Mouse (Mus musculus): Measurements from ENCODE around the gene Pnmal2. TPM values are rescaled to one million over a fixed set of nuclear protein-coding genes. Genes with fewer than 3 reads are reported as not detected.

The Pnmal2 gene
- polyA plus RNA-seq, 1 experiment from 2014 or later = 186 TPM

DNA sequence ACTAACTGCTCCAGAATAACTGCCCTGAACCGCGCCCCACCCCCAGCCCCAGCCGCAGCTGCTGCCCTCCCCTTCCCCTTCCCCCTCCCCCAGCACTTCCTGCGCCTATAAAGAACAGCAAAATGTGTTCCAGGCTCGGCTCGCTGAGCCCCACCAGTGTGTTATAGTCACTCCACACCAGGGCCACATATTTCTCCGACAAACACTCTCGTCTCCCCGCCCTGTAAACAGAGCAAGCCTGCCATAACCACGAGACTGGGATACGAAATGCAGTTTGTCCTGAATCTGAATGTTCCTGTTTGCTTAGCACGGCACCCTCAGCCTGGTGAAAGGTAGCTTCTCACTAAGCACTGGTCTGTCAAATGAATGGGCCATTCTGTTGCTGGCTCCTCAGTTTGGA is 35.9 kb downstream of the Pnmal2 start:
- H3K36me3 ChIP-seq (ENCODE audit: control insufficient read depth, insufficient read depth, low read length) = no peaks in the 10 kb centered on the region
- no peaks in the 10 kb centered on the region for H3K27me3 ChIP-seq (ENCODE audit: control insufficient read depth, insufficient read depth, low read depth, low read length)
- WGBS = 13% methylated on average over 12 of the region's 12 CpGs
- ATAC-seq = no peak
- peaks cover 30% of the 10 kb centered on the region for H3K4me1 ChIP-seq (ENCODE audit: control insufficient read depth, insufficient read depth, low read length)
- H3K9me3 ChIP-seq (replicated peaks; ENCODE audit: control insufficient read depth, low read length, poor library complexity, severe bottlenecking) = no peaks in the 10 kb centered on the region
- H3K27ac ChIP-seq (ENCODE audit: low read length) = peak overlapping the region; percentile 62
- no peak overlapping the region for H3K9ac ChIP-seq (ENCODE audit: low read depth, low read length)
- peak overlapping the region; percentile 41 for H3K4me2 ChIP-seq (ENCODE audit: low read length)
- no peak overlapping the region for H3K4me3 ChIP-seq (ENCODE audit: low read depth, low read length)

DNA sequence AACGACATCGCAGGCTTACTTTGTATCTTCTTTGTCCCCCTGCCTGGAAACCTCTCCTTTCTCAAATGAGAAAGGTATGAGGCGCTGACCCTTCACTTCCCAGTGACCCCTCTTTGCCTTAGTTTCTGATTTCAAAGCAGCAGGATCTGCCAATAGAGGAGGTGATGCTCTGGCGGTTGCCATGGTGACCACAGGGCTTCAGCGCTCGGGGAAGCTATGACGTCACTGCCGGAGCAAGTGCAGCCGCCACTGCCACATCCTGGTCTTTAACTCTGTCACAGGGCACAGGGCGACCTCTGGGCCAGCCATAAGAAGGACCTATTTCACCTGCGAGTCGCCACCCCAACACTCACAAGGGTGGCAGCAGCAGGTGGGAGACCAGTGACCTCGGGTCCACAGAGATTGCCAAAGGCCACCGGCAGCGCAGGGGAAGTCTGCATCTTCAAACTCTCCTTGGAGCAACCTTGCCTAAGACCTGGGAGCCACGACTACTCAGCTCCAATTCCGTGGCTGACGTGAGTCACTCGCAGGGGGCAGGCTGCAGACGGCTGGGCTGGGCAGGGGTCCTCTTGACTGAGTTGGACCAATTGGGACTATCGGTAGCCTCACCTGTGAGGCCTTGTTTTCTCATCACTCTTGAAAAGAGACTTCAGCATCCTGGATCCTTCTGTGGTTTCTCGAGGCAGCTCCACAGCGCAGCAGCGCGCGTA is 38.5 kb downstream of the Pnmal2 start, which contains the start of gene Gm42372:
TSS of gene Gm42372 (plus strand) at position 228 of the 710 bp plus-strand sequence.
- H3K36me3 ChIP-seq (ENCODE audit: control insufficient read depth, insufficient read depth, low read length) = no peaks in the 10 kb centered on the region

DNA sequence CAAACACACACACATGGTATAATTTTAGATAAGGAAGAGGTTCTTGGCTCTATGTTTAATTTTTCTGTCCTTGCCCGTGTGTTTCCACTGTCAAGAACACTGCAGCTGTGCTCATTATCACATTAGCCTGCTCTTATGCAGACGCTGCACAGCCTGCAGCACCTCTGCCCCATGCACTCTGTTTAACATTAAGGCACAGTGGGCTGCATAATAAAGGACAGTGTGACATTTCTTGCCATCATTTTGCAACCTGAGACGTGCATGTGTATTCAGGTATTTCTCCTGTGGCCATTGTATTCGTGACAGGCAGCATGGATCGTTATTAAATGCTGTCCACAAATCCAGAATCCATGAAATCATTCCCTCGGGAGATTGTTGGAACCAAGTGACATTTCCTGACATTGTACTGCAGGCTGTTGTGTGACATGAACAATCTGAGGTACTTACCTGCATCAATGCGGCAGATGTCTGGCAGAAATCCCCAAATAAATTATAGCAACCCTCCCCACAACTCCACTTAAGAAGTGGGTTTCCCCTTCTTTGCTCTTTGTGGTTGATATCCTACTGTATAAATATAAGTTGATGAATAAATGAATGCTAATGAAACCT is 43.2 kb downstream of the Pnmal2 start:
- ATAC-seq = peak; percentile 47; the same call in 1 of the 2 replicates
- 21% methylated on average over 7 of the region's 7 CpGs for WGBS
- H3K4me2 ChIP-seq (ENCODE audit: low read length) = peak overlapping the region; percentile 33
- H3K27ac ChIP-seq (ENCODE audit: low read length) = peak overlapping the region; percentile 80
- no peaks in the 10 kb centered on the region for H3K9me3 ChIP-seq (replicated peaks; ENCODE audit: control insufficient read depth, low read length, poor library complexity, severe bottlenecking)
- H3K36me3 ChIP-seq (ENCODE audit: control insufficient read depth, insufficient read depth, low read length) = no peaks in the 10 kb centered on the region
- H3K9ac ChIP-seq (ENCODE audit: low read depth, low read length) = peak overlapping the region; percentile 45
- no peak overlapping the region for H3K4me3 ChIP-seq (ENCODE audit: low read depth, low read length)
- no peaks in the 10 kb centered on the region for H3K27me3 ChIP-seq (ENCODE audit: control insufficient read depth, insufficient read depth, low read depth, low read length)
- peaks cover 57% of the 10 kb centered on the region for H3K4me1 ChIP-seq (ENCODE audit: control insufficient read depth, insufficient read depth, low read length)

More for the DNA sequence above, 38.5 kb downstream of the Pnmal2 start, which contains the start of gene Gm42372:
- 19% methylated on average over 26 of the region's 26 CpGs for WGBS
- H3K4me3 ChIP-seq (ENCODE audit: low read depth, low read length) = peak within 1 kb of the TSS; percentile 49
- H3K4me1 ChIP-seq (ENCODE audit: control insufficient read depth, insufficient read depth, low read length) = peaks cover 48% of the 10 kb centered on the region
- H3K4me2 ChIP-seq (ENCODE audit: low read length) = peak within 1 kb of the TSS; percentile 82
- no peaks in the 10 kb centered on the region for H3K9me3 ChIP-seq (replicated peaks; ENCODE audit: control insufficient read depth, low read length, poor library complexity, severe bottlenecking)
- ATAC-seq = peak; percentile 79
- peak within 1 kb of the TSS; percentile 69 for H3K9ac ChIP-seq (ENCODE audit: low read depth, low read length)
- peak within 1 kb of the TSS; percentile 79 for H3K27ac ChIP-seq (ENCODE audit: low read length)
- no peaks in the 10 kb centered on the region for H3K27me3 ChIP-seq (ENCODE audit: control insufficient read depth, insufficient read depth, low read depth, low read length)

DNA sequence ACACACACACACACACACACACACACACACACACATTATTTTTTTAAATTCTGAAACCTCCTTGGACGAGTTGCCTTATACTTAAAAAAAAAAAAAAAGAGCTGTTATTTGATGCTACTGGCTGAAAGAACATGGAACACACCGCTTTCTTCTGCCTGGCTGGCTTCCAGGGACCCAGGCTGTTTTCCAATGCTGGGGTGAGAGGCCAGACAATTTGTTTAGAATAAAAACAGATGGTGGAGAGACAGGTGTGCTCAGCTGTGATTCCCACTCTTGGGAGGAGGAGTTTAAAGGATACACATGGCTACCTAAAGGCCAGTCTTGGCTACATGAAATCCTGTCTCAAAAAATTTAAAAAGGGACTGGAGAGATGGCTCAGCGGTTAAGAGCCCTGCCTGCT is 43.9 kb downstream of the Pnmal2 start:
- Histone ChIP-seq H3K36me3 (ENCODE audit: control insufficient read depth, insufficient read depth, low read length) (no peaks in the 10 kb centered on the region), H3K4me1 (ENCODE audit: control insufficient read depth, insufficient read depth, low read length) (peaks cover 51% of the 10 kb centered on the region), H3K4me2 (ENCODE audit: low read length) (no peak overlapping the region), H3K27me3 (ENCODE audit: control insufficient read depth, insufficient read depth, low read depth, low read length) (no peaks in the 10 kb centered on the region), H3K27ac (ENCODE audit: low read length) (peak overlapping the region; percentile 80), H3K4me3 (ENCODE audit: low read depth, low read length) (no peak overlapping the region), H3K9ac (ENCODE audit: low read depth, low read length) (no peak overlapping the region), H3K9me3 (replicated peaks; ENCODE audit: control insufficient read depth, low read length, poor library complexity, severe bottlenecking) (no peaks in the 10 kb centered on the region)
- ATAC-seq = no peak
- 27% methylated on average over 3 of the region's 3 CpGs for WGBS

DNA sequence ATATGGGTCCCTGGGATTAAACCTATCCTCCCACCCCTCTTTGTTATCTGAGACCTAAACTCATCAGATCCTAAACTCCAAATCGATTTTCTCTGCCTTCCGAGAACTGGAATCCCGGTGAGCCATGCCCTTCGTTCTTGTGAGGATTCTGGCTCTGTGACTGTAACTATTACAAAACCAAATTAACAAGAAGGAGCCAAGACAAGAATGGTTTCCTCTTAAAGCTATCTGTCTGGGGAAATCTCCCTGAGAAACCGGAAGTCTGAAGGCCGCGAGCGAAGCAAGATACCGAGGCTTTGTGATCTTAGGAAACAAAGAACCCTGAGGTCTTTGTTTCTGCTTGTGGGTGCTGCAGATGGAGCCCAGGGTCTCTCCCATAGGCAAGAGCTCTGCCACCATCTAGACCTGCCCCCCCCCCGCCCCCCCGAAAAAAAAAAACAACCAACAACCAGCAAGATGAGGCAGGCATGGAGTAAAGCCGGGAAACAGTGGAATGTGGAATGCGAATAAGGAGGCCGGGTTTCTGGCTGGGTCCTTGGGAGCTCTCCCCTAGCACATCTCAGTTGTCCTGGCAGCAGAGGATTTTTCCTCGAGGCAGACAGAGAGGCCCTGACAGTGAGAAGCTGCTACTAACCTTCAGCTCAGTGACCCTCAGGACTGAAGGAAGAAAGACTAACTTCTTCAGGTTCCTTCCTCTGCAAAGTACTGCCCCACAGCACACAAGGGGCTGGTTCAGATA is 45.7 kb downstream of the Pnmal2 start:
- Histone ChIP-seq H3K9ac (ENCODE audit: low read depth, low read length) (no peak overlapping the region), H3K4me2 (ENCODE audit: low read length) (no peak overlapping the region), H3K27ac (ENCODE audit: low read length) (peak overlapping the region; percentile 63), H3K36me3 (ENCODE audit: control insufficient read depth, insufficient read depth, low read length) (no peaks in the 10 kb centered on the region), H3K9me3 (replicated peaks; ENCODE audit: control insufficient read depth, low read length, poor library complexity, severe bottlenecking) (no peaks in the 10 kb centered on the region), H3K4me1 (ENCODE audit: control insufficient read depth, insufficient read depth, low read length) (peaks cover 42% of the 10 kb centered on the region), H3K4me3 (ENCODE audit: low read depth, low read length) (no peak overlapping the region), H3K27me3 (ENCODE audit: control insufficient read depth, insufficient read depth, low read depth, low read length) (no peaks in the 10 kb centered on the region)
- WGBS = 20% methylated on average over 15 of the region's 15 CpGs
- no peak for ATAC-seq

DNA sequence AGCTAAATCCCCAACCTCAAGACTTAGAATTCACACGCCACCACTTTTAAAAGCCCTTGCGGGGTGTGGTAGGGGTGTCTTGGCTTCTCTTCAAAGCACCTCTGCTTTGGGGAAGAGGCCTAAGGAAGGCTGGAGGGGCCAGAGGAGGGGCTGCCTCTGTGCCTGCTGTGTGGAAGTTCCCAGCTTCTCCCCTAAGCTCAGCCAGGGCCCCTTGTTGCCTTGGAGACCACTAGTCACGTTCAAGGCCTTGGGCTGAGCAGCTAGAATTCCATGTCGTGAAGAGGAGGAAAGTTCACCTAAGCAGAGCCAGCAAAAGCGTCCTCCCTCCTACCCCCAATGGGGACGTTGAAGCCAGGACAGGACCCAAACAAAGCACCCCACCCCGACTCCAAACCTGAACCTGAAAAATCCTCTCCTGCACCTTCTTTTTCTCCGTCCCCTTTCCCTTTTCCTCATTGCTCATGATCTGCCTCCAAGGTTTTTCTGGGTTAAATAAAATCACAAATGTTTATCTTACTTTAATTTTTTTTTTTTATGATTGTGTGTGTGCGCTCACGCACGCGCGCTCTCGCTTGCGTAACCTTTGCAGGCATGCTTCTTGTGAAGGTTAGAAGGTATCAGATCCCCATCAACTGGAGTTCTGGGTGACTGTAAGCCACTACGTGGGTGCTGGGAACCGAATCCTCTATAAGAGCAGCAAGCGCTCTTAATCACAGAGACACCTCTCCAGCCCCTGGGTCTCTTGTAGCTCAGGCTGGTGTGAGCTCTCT is 47.4 kb downstream of the Pnmal2 start:
- WGBS = 51% methylated on average over 18 of the region's 18 CpGs
- Histone ChIP-seq H3K9me3 (replicated peaks; ENCODE audit: control insufficient read depth, low read length, poor library complexity, severe bottlenecking) (no peaks in the 10 kb centered on the region), H3K27me3 (ENCODE audit: control insufficient read depth, insufficient read depth, low read depth, low read length) (no peaks in the 10 kb centered on the region), H3K4me2 (ENCODE audit: low read length) (peak overlapping the region; percentile 29; the same call in 1 of the 2 replicates), H3K4me1 (ENCODE audit: control insufficient read depth, insufficient read depth, low read length) (peaks cover 33% of the 10 kb centered on the region), H3K27ac (ENCODE audit: low read length) (peak overlapping the region; percentile 76), H3K4me3 (ENCODE audit: low read depth, low read length) (no peak overlapping the region), H3K9ac (ENCODE audit: low read depth, low read length) (no peak overlapping the region; the same call in 1 of the 2 replicates), H3K36me3 (ENCODE audit: control insufficient read depth, insufficient read depth, low read length) (no peaks in the 10 kb centered on the region)
- ATAC-seq = peak; percentile 61

DNA sequence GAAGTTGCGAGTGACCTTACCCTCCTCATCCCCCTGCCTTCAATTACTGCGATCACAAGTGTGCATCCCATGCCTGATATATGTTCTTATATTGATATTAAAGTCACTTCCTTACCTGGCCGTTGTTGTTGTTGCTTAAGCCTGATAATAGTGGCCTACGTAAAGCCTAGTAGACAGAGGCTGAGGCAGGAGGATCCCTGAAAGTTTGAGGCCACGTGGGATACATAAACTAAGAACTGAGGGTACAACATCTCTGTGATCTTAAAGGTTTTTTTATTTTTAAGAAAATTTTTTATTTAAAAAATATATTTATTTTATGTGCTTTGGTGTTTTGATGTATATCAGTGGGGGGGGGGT is 47.9 kb downstream of the Pnmal2 start, which contains the start of gene Ccdc8:
TSS of gene Ccdc8 (plus strand) at position 258 of the 357 bp plus-strand sequence.
- H3K4me2 ChIP-seq (ENCODE audit: low read length) = peak within 1 kb of the TSS; percentile 29; the same call in 1 of the 2 replicates
- H3K4me1 ChIP-seq (ENCODE audit: control insufficient read depth, insufficient read depth, low read length) = peaks cover 30% of the 10 kb centered on the region
- no peaks in the 10 kb centered on the region for H3K27me3 ChIP-seq (ENCODE audit: control insufficient read depth, insufficient read depth, low read depth, low read length)
- no peaks in the 10 kb centered on the region for H3K36me3 ChIP-seq (ENCODE audit: control insufficient read depth, insufficient read depth, low read length)
- H3K9me3 ChIP-seq (replicated peaks; ENCODE audit: control insufficient read depth, low read length, poor library complexity, severe bottlenecking) = no peaks in the 10 kb centered on the region
- no peak within 1 kb of the TSS for H3K4me3 ChIP-seq (ENCODE audit: low read depth, low read length)
- ATAC-seq = no peak
- WGBS = 94% methylated on average over 5 of the region's 5 CpGs
- H3K9ac ChIP-seq (ENCODE audit: low read depth, low read length) = no peak within 1 kb of the TSS; the same call in 1 of the 2 replicates
- peak within 1 kb of the TSS; percentile 76 for H3K27ac ChIP-seq (ENCODE audit: low read length)

DNA sequence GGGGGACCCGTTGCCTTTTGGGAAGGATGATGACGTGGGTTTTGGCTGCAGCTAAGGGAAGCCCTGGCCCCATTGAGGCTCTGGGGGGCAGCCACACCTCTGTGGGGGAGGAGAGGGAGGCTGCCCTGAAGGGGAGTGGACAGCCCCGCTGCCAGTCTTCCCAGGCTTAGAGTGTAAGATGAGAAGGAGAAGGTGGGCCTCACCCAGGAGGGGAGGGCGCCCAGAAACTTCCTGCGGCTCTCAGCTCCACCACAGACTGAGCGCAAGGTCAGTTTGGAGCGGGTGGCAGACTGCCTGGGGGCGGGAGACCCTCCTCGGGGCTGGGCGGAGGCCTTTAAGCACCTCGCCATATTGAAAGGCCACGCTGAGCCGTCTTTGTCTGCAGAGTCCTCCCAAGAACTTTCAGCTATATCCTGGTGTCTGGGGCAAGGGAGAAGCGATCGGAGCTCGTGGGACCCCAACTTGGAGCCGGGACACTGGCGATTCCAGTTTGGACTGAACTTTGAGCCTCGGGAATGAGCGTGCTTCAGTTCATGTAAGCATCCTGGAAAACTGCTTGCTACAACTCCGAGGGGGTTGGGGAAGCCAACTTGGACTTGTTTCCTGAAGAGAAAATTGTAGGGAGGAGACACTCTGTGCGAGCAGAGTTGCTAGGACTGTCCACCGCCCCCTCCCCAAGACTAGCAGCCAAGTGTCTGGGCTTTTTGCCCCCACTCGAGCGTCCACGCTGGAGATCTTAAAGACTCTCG is 49.3 kb downstream of the Pnmal2 start:
- no peaks in the 10 kb centered on the region for H3K9me3 ChIP-seq (replicated peaks; ENCODE audit: control insufficient read depth, low read length, poor library complexity, severe bottlenecking)
- peak overlapping the region; percentile 31 for H3K4me3 ChIP-seq (ENCODE audit: low read depth, low read length)
- peak overlapping the region; percentile 43 for H3K9ac ChIP-seq (ENCODE audit: low read depth, low read length)
- 7% methylated on average over 27 of the region's 27 CpGs for WGBS
- H3K36me3 ChIP-seq (ENCODE audit: control insufficient read depth, insufficient read depth, low read length) = no peaks in the 10 kb centered on the region
- peak overlapping the region; percentile 50; the same call in 1 of the 2 replicates for H3K27ac ChIP-seq (ENCODE audit: low read length)
- H3K4me2 ChIP-seq (ENCODE audit: low read length) = peak overlapping the region; percentile 44
- no peaks in the 10 kb centered on the region for H3K27me3 ChIP-seq (ENCODE audit: control insufficient read depth, insufficient read depth, low read depth, low read length)
- peaks cover 23% of the 10 kb centered on the region for H3K4me1 ChIP-seq (ENCODE audit: control insufficient read depth, insufficient read depth, low read length)
- ATAC-seq = peak; percentile 65

All from midbrain, embryonic 16.5 days (tissue).